ENCODE assay signal across 24 mouse cellular contexts in the genomic region with DNA sequence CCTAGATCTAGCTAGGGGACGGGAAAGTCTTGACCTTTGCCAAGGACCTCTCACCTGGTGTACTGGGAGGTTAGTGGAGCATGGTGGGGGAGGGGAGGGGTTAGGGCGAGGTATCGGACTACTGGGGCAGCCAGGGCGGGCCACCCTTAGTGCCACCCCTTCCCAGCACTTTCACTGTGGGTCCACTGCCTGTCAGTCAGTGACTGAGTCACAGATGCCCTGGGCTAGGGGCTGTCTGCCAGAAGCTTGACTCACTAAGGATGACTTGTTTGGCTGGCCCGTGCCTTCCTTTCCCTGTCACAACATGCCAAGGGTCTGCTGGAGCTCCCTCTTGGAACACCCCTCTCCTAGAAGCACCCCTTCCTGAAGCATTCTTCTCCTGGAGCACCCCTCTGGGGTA. TPM values are rescaled to one million over a fixed set of nuclear protein-coding genes. Genes with fewer than 3 reads are reported as not detected.
DNase-seq lines count a peak whose midpoint lies in the region.
"Had no signal": no experiment of that assay in that cellular context is flagged by ENCODE, and none has a peak within 500 bp of the region (broad histone marks: within the 10 kb centered on the region; RNA-seq: fewer than 3 reads in every experiment).

No protein-coding gene starts in this region.

- peaks cover 32% of the 10 kb centered on the region for H3K4me1 ChIP-seq in embryonic facial prominence, embryonic 10.5 days
- H3K4me1 ChIP-seq: liver, embryonic 15.5 days had no signal

- H3K27ac ChIP-seq in embryonic facial prominence, embryonic 10.5 days (replicated peaks) = no peak overlapping the region
- H3K27ac ChIP-seq: heart, embryonic 10.5 days; heart, embryonic 15.5 days; hindbrain, embryonic 12.5 days; limb, embryonic 12.5 days; liver, embryonic 15.5 days had no signal

- no peak overlapping the region for H3K4me3 ChIP-seq in embryonic facial prominence, embryonic 10.5 days
- H3K4me3 ChIP-seq: erythroblast, embryonic 14.5 days; heart, embryonic 10.5 days; heart, embryonic 15.5 days; hindbrain, embryonic 12.5 days; limb, embryonic 12.5 days; liver, embryonic 15.5 days had no signal

- peak; percentile 72 for DNase-seq in 3134 (ENCODE audit: extremely low read depth, insufficient read length, low spot score)
- DNase-seq in 3T3-L1 (ENCODE audit: low read depth, low spot score) = peak; percentile 95
- peak; percentile 52 for DNase-seq in adipocyte (ENCODE audit: low spot score)
- DNase-seq in fat pad, adult 2 months (ENCODE audit: extremely low read depth, low read depth, low spot score) = peak; percentile 16
- DNase-seq in thymus, postnatal 36 days = no peak
- DNase-seq in B cell, adult 2 months = no peak
- DNase-seq in embryo, embryonic 11 days = no peak
- DNase-seq in embryonic facial prominence, embryonic 10.5 days (ENCODE audit: low spot score) = no peak
- DNase-seq: cerebellum, adult 11 months; cerebellum, adult 9-10 months; gastrocnemius, postnatal 14 days; heart, adult 11 months; kidney, postnatal 14 days; layer of hippocampus, adult 9-11 months; lung, embryonic 14.5 days; lung, postnatal 14 days; right cerebral cortex, adult 18-20 months; spleen, adult 18-20 months had no signal

- H3K27me3 ChIP-seq in embryonic facial prominence, embryonic 10.5 days (replicated peaks; ENCODE audit: low read depth, poor library complexity, severe bottlenecking) = peaks cover 36% of the 10 kb centered on the region
- H3K27me3 ChIP-seq: hindbrain, embryonic 12.5 days; limb, embryonic 12.5 days; liver, embryonic 15.5 days had no signal

- H3K36me3 ChIP-seq in embryonic facial prominence, embryonic 10.5 days (replicated peaks) = no peaks in the 10 kb centered on the region
- H3K36me3 ChIP-seq: heart, embryonic 10.5 days; heart, embryonic 15.5 days; hindbrain, embryonic 12.5 days; limb, embryonic 12.5 days; liver, embryonic 15.5 days had no signal

- no peaks in the 10 kb centered on the region for H3K9me3 ChIP-seq in embryonic facial prominence, embryonic 10.5 days
- H3K9me3 ChIP-seq: heart, embryonic 10.5 days; heart, embryonic 15.5 days; hindbrain, embryonic 12.5 days; limb, embryonic 12.5 days; liver, embryonic 15.5 days had no signal

- WGBS in embryonic facial prominence, embryonic 10.5 days = 69% methylated on average over 5 of the region's 5 CpGs

RNA-seq across cellular contexts. Expression of gene Cyp26b1, which starts 28.5 kb away (rescaled TPM):
- 6.6 and 16.7 TPM in 2 replicates for polyA plus RNA-seq in embryonic facial prominence, embryonic 10.5 days (2016; fragmentation: Nextera tagmentation; extraction: Ambion mirVana)
- polyA plus RNA-seq: erythroblast, embryonic 14.5 days had no signal

Comparison
In these comparisons a context has a peak if more than half of its experiments do, and no peak if none do; other contexts are left out.
1. DNase-seq: peak in 3134 (single experiment), 3T3-L1 (single experiment), adipocyte (single experiment) and fat pad, adult 2 months (single experiment); none in thymus, postnatal 36 days (0 of 2), B cell, adult 2 months (0 of 2), embryo, embryonic 11 days (single experiment) and embryonic facial prominence, embryonic 10.5 days (single experiment).